Mouse (Mus musculus): ENCODE results near the gene Prss35.

The Prss35 gene

GRCm38 (mm10) chr9:86742959-86743911 lies at the start of gene Prss35:
TSS of gene Prss35 (plus strand) at chr9:86743649.
- peak; percentile 23 for DNase-seq

GRCm38 (mm10) chr9:86693935-86694334 lies 49.5 kb upstream of the Prss35 start:
- DNase-seq, result no peak

DNA sequence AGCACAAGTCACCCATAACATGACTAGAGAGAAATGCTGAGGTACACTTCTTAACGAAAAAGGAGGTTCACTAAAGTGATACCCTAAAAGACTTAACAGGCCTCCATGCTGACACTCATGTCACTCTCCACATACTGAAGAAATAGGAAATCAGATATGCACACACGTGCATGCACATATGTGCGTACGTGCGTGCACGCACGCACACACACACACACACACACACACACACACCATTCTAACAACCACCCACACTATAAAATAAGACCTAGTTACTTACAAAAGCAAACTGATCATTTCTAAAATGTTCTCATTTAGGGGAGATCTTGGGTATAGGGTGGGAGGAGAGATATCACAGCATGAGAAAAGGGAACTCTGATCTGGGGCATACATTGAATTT lies 48.8 kb upstream of the Prss35 start:
- no peak for DNase-seq

GRCm38 (mm10) chr9:86695199-86695817 lies 48.1 kb upstream of the Prss35 start:
- DNase-seq, result peak; percentile 31

GRCm38 (mm10) chr9:86695818-86696261 lies 47.6 kb upstream of the Prss35 start, which contains the start of gene Me1:
TSS of gene Me1 (minus strand) at chr9:86695953.
- no peak for DNase-seq

- no peak for DNase-seq
Measured at GRCm38 (mm10) chr9:86701264-86701663, 42.2 kb upstream of the Prss35 start.

GRCm38 (mm10) chr9:86701844-86702243 lies 41.6 kb upstream of the Prss35 start:
- no peak for DNase-seq

GRCm38 (mm10) chr9:86707431-86707830 lies 36.0 kb upstream of the Prss35 start:
- no peak for DNase-seq

GRCm38 (mm10) chr9:86708921-86709320 lies 34.5 kb upstream of the Prss35 start:
- DNase-seq, result no peak

GRCm38 (mm10) chr9:86710091-86710634 lies 33.3 kb upstream of the Prss35 start:
- DNase-seq, result no peak

DNA sequence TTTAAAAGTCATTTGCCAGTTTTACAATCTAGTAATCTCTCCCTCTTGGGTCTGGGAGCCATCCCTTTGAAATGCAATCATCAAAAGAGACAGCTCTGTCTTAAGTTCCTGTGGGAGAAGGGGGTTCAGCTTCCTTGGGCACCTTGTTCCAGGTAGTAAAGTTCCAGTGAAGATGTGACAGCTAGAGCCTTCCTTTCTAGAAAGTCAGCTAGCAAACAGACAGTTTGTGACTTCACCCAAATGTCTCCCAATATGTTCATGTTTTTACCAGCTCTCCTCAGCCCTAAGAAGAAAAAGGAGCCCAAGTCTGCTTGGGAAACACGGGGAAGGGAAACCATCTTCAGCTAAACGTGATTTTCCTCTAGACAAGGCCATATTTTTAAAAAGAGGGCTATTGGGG lies 30.8 kb upstream of the Prss35 start:
- DNase-seq, result no peak

GRCm38 (mm10) chr9:86714089-86714488 lies 29.4 kb upstream of the Prss35 start:
- DNase-seq, result no peak

DNA sequence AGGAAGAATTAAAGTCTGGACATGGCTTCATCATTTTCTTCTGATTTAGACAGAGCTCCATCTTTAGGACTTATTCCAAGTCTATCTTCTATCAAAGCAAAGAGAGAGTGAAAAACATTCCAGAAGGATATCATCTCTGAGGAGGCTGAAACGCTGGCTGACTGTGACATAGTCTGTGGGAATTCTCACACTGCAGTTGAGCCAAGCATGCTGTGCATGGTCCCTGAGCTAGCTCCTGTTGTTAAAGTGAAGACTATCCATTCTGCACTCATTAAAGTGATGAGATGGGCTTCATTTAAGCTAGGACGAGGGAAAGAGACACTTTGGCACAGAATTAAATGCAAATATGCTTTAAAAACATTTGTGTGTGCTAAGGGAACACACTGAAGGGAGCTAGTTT lies 26.9 kb upstream of the Prss35 start:
- no peak for DNase-seq

DNA sequence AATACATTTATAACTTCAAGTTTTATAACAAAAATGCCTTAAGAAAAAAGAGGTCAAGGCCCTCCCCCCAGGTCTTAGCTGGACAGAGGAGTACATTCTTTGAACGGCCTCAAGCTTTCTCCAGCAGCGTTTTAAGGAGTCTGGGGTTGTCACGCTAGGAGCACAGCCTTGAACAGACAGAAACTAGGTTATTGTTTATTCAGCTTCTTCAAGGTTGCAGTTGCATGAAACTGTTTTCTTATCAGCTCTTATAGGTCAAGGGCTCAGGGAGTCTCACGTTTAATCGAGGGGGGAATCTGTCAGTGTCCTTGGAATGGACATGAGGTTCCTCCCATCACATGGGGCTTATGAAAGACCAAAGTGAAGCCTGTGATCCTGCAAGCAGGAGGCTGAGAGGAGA lies 26.3 kb upstream of the Prss35 start:
- DNase-seq, result no peak

DNA sequence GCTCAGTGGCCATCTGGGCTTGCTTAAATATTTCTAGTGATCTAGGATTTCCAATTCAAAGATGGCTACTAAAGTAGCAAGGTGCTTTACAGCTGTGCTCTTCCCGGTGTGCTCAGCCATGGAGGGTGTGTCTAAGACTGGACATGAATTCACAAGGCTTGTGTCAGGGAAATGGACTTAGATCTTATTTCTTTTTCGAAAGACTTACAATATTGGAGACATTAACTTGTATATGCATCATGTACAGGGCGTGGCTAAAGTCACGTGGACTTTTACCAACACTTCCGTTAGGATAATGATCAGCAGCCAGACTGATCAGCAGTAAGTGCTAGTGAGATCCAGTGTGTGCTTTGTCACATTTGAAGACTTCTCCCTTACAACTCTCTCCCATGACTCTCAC lies 23.2 kb upstream of the Prss35 start:
- no peak for DNase-seq

DNA sequence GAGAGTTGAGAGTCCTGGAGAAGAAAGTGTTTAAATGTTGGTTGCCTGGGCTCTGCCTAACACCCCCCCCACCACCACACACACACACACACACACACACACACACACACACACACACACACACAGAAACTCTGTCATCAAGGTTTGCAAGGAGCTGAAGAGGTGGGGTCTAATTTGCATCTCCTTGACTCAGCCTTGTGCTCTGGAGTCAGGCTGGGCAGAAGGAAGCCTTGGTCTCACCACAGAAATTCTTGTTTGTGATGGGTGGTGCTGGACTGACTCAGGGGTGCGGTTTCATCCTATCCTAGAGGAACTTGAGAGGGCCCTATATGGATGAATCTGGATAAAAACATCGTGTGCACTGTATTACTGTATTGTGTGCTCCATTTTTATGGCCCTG lies 22.7 kb upstream of the Prss35 start:
- DNase-seq, result no peak

DNA sequence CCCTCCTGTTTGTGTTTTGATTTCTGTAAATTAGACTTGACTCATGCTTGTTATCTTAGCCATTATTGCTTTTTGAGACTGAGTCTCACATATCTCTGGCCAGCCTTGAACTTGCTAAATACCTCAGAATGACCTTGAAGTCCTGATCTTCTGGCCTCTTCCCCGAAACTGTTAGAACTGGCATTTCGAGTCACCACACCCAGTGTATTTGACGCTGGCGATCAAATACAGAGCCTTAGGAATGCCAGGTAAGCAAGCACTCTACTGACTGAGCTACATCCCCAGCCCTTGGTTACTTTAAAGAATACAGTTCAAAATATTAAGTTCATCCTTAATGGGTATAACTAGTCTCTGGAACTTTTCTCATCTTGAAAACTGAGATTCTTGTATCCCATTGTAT lies 18.4 kb upstream of the Prss35 start:
- no peak for DNase-seq

- DNase-seq, result no peak
Measured at GRCm38 (mm10) chr9:86725604-86726380, 17.7 kb upstream of the Prss35 start.

DNA sequence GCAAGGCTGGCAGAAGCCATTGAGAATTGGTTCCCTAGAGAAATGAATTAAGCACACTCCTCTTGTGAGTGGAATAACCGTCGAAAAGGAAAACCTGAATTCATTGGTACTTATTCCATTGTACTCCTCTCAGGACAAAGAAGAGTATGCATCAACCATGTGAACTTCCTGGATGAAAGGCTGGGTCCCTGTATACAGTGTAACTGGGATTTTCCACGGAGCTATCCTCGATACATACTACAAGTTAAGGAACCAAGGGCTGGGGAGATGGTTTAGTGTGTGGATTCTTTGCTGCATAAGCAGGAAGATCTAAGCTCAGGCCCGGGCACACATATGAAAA lies 17.1 kb upstream of the Prss35 start:
- no peak for DNase-seq

GRCm38 (mm10) chr9:86728214-86728814 lies 15.1 kb upstream of the Prss35 start:
- DNase-seq, result no peak

DNA sequence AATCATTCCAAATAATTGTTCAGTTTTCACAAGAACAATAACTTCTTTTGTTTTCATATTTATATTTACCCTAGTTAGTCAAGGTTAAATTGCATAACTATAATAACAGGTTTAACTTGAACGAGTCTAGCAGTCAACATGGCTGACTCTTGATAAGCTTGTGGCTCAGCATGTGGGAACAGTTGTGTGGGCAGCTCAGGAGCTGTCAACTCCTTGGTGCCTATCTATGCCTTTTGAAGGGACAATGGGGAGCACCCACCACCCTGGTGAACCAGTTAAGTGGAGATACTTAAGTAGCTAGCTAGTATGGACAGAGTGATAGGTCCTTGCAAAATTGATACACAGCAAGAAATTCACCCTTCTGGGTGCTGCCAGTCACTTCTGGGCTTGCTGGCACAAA lies 14.4 kb upstream of the Prss35 start:
- no peak for DNase-seq

DNA sequence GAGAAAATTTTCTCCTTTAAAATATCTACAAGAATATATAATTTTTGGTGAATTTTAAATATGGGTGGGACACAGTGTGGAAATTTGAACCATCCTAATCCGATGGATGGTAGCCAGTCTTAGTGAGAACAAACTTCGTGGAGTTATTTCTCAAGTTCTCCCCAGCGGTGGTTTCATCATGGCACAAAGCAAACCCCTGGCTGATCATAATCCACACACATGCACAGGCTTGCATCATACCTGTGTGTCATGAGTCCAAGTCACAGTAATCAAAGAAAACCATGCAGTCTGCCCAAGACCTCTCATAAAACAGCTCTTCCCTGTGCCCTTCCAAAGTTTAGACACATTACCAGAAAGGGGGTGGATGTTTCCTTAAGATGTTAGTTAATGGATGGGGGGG lies 13.6 kb upstream of the Prss35 start:
- DNase-seq, result no peak

DNA sequence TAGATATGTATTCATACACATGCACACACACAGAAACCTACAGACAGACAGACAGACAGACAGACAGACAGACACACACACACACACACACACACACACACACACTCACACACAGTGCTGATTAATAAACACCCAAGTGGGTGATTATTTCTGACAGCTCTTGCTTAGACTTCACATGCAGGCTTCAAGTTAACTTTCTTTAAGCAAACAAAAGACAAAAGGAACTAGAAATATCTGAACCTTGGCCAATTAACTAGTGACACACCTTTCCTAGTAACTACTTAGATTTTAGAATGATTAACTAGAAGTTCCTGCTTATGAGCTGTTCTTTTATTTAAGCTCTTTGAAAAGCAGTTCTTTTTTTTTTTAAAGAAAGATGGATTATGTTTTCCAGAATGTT lies 9.1 kb upstream of the Prss35 start:
- DNase-seq, result no peak

All from right cerebral cortex, postnatal 14 days (tissue).